Mouse (Mus musculus) brain, embryonic 18.5 days (tissue): Measurements from ENCODE around the gene Vwa7.

ENCODE experiments used
- DNase-seq: peaks from one replicate; pipeline ENCODE4 v3.0.0-alpha.2; 2012; ENCODE audit warnings: low read depth, low spot score

Vwa7 gene

GRCm38 (mm10) chr17:35064378-35064877 lies 48.0 kb downstream of the Vwa7 start:
- no peak for DNase-seq

GRCm38 (mm10) chr17:35064951-35065947 lies 48.9 kb downstream of the Vwa7 start, which contains the start of gene Ly6g6c:
Gene Ly6g6c (plus strand): TSS chr17:35065388.
- no peak for DNase-seq

- no peak for DNase-seq
Measured at GRCm38 (mm10) chr17:35066084-35066483, 49.7 kb downstream of the Vwa7 start, which contains the start of gene Mpig6b. Gene Mpig6b (minus strand): TSS chr17:35066184.

GRCm38 (mm10) chr17:35068213-35068914 lies 52.0 kb downstream of the Vwa7 start:
- DNase-seq = no peak

GRCm38 (mm10) chr17:35070556-35071229 lies 54.3 kb downstream of the Vwa7 start:
- no peak for DNase-seq

- DNase-seq = no peak
Measured at GRCm38 (mm10) chr17:35071454-35071853, 55.1 kb downstream of the Vwa7 start.

- no peak for DNase-seq
Measured at GRCm38 (mm10) chr17:35074097-35074496, 57.7 kb downstream of the Vwa7 start.
